Mouse (Mus musculus) myocyte (in vitro differentiated cells): Measurements from ENCODE around the gene Gm13278.
"Not testable (repeated sequence)": the region's sequence is repeated elsewhere in the genome, so short reads cannot be mapped to it uniquely, and the experiment has no call there.

Experiments
- CEBPB ChIP-seq: IDR thresholded peaks from 2 replicates; pipeline ENCODE4 v1.6.1; 2011; ENCODE audit warnings: mild to moderate bottlenecking, moderate library complexity; ENCODE audit not compliant: poor library complexity, insufficient read depth, severe bottlenecking
- E2F4 ChIP-seq: IDR thresholded peaks from one replicate; pipeline ENCODE4 v1.6.1; 2011; ENCODE audit warnings: mild to moderate bottlenecking, control low read depth, moderate library complexity; ENCODE audit not compliant: insufficient read depth
- MAX ChIP-seq: IDR thresholded peaks from one replicate; pipeline ENCODE4 v1.6.1; 2011; ENCODE audit warnings: low read depth, mild to moderate bottlenecking, control low read depth
- MYOG ChIP-seq, 3 experiments: IDR thresholded peaks; one replicate each; pipeline ENCODE4 v1.6.1; 2011; ENCODE audit warnings: control low read depth in 2 of 3, low read depth in 2 of 3, mild to moderate bottlenecking in 2 of 3; ENCODE audit not compliant: insufficient read length in 2 of 3, control insufficient read depth in 1 of 3, insufficient read depth in 1 of 3
- POLR2A ChIP-seq: IDR thresholded peaks from one replicate; pipeline ENCODE4 v1.6.1; 2011; ENCODE audit warnings: low read depth, mild to moderate bottlenecking, control low read depth, moderate library complexity; ENCODE audit not compliant: insufficient read length
- POLR2AphosphoS2 ChIP-seq: IDR thresholded peaks from one replicate; pipeline ENCODE4 v1.6.1; 2011; ENCODE audit warnings: low read depth, control low read depth; ENCODE audit not compliant: insufficient read length
- REST ChIP-seq: IDR thresholded peaks from one replicate; pipeline ENCODE4 v1.6.1; 2011; ENCODE audit warnings: mild to moderate bottlenecking, control low read depth, moderate library complexity; ENCODE audit not compliant: insufficient read depth, insufficient read length
- TCF12 ChIP-seq: IDR thresholded peaks from one replicate; pipeline ENCODE4 v1.6.1; 2011; ENCODE audit warnings: mild to moderate bottlenecking, control low read depth; ENCODE audit not compliant: poor library complexity, insufficient read depth, severe bottlenecking
- TCF3 ChIP-seq: IDR thresholded peaks from one replicate; pipeline ENCODE4 v1.6.1; 2011; ENCODE audit warnings: low read depth, control low read depth; ENCODE audit not compliant: insufficient read length
- USF1 ChIP-seq: IDR thresholded peaks from one replicate; pipeline ENCODE4 v1.6.1; 2011; ENCODE audit warnings: low read depth, mild to moderate bottlenecking, control low read depth, moderate library complexity

DNA sequence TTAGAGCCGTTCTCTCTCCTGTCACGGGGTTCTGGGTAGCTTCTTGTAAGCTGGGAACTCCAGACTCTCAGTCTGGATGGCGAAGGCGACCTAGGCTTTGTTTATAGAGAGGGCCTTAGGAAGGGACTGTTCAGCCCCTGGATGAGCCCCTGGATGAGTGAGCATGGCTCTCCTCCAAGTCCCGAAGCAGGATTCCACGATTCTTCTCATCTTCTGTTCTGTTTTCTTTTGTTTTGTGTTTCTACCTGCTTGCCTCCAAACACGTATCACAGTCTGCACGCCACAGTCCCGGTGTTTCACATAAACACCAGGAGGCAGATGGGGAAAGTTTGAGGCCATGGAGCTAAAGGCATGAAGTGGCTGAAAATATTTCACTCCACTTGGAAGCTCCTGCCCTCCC lies 32.6 kb upstream of the Gm13278 start:
- not testable (repeated sequence) for TF ChIP-seq CEBPB; POLR2A; REST; MAX; TCF12; POLR2AphosphoS2; TCF3; MYOG (IDR thresholded peaks at IDR 0.05; ENCODE audit: control insufficient read depth in 1 of 3, insufficient read depth in 1 of 3, insufficient read length in 2 of 3, low read depth in 2 of 3); E2F4; USF1
